Mouse (Mus musculus): ENCODE results near the gene Dera. TPM values are rescaled to one million over a fixed set of nuclear protein-coding genes. Genes with fewer than 3 reads are reported as not detected.

The Dera gene
- total RNA-seq, 2 experiments from 2014 or later: 9.5 to 10.7 TPM

DNA sequence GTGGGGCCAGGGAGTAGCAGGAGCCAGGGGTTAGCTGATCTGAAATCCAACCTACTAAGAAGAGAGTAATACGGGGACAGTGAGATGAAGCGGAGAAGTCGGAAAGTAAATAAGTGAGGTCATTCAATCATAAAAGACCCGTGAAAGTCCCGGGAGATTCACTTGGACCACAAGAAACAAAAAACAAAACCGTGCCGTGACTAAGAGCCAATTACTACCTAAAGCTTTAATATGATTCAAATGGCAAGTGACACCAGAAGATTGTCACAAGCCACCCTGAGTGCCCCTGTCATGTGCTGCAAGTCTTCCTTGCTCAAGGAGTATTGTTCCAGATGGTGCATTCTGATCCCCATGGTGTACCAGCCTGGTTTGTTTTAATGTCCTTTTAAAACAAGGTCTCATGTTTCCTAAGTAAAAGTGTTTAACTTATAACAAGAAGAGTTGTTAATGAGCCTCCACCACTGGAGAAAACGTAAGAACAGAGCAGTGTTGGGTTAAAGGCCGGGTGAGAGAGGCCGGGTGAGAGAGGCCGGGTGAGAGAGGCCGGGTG is 49.2 kb downstream of the Dera start:
- intact Hi-C loops (cut with DNase I): no loop called here
- no peak for DNase-seq

DNA sequence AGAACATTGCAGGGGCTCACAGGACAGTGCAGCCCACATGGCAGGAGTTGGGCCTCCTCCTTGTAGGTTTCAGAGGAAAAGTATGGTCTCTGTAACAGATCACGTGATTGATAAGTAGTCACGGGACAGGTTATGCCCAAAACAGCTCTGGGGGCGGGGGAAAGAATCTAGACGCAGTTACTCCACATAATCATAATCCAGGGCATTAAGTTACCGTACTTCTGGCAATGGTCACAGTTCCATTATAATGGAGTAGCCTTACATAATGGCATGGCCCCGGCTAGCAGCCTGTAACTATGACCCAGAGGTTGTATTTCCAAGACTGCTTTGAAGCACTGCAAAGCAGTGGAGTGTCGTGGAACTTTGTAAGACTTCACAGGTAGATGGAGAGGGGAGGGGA is 49.8 kb downstream of the Dera start:
- DNase-seq: no peak
- intact Hi-C loops (cut with DNase I): no loop called here

DNA sequence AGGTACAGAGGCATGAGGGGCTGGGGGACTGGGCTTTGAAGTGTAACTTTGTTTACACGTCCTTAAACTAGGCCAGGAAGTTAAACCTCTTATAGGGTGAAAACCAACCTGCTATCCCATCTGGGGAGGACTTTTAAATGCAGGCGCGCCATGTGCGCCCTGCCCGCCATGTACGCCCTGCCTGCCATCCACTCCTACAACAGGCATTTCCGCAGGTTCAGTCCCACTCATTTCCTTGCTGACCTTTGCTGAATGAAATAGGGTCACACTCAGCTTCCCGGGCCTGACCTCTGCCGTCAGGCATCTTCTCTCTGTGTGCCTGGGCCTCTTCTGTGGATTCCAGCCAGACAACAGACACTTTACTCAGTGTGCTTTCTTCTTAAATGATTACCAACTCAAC is 50.3 kb downstream of the Dera start:
- intact Hi-C loops (cut with DNase I): no loop called here
- DNase-seq: no peak

DNA sequence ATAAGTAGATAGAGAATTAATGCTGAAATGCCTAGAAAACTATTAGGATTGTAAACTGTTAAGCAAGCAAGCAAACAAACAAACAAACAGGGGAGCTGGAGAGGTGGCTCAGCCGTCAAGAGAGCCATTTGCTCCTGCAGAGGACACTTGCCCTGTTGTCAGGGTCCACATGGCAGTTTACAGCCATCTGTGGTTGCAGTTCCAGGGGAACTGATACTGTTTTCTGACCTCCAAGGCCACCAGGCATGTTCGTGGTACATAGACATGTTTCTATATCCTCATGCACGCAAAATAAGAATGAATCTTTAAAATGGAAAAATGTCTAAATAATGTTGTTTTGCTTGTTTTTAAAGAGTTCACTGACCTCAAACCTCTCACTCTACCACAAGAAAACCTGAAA is 52.0 kb downstream of the Dera start:
- DNase-seq: no peak
- intact Hi-C loops (cut with DNase I): no loop called here

DNA sequence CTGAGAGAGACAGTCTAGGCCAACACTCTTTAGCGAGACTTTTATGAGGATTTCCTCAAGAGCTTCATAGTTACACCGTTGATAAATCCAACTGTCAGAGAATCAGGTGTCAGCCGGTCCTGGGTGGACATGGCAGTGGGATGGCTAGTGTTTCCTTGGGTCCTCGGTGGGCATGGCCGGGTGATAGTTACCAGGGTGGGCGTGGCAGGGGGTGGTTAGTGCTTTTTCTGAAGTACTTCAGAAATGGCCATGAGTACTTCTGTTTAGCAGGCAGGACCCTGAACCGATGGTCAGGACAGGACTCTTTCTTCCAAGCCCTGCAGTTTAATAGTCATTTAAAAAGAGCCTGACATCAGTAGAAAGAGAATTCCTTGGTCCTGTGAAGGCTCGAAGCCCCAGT is 52.5 kb downstream of the Dera start:
- no peak for DNase-seq
- intact Hi-C loops (cut with DNase I): no loop called here

DNA sequence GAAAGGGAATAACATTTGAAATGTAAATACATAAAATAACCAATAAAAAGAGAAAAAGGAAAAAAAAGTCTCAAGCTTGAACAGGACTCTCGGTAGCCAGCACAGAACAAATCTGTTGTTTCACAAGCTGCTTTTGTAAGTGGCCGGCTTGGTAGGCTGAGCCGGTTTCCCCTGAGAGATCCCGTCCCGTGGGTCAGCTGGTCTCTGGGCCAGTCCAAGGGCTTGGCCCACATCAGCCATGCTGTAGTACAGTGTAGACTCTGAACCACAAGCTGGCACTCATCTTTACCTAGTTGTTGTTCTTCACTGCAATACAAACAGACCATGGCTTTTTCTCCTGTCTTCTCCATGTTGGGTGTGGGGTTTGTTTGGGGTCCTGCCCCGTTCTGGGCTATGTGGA is 53.0 kb downstream of the Dera start:
- no peak for DNase-seq
- intact Hi-C loops (cut with DNase I): no loop called here

DNA sequence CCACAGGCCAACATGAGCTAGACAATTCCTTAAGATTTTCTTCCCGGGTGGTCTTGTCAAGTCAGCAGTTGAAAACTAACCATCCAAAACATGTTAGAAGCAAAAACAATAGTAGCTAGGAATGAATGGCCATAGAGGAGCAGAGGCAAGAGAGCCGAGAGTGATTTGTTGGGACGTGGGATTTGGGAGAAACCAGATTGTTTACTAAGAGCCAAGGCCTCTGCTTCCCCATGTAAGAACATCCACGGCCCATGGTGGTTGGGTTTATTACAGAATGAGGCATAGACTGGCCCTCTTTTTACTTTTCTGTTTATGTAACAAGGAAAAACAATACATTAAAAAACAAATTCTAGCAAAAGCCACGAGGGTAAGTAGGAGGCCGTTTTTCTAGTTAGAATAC is 54.4 kb downstream of the Dera start:
- intact Hi-C loops (cut with DNase I): no loop called here
- DNase-seq: no peak

DNA sequence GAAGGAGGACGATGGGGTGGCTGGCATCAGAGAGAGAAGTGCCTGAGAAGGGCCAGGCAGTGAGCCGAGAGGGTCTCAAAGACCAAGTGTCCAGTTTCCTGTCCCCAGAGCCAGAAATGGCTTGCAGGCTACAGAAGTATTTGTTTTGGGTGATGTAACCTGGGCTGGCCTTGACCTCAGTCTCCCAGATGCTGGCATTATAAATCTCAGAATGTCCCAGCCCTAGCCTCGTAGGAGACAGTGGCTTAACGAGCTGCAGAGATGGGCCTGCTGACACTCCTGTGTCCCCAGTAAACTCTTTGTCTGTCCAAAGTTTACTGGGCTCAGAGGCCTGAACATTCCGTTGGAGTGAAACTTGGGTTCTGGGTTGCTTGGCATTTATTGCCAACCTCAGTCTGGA is 55.8 kb downstream of the Dera start:
- intact Hi-C loops (cut with DNase I): no loop called here

GRCm38 (mm10) chr6:137814006-137814405 is 59.7 kb downstream of the Dera start:
- intact Hi-C loops (cut with DNase I): no loop called here
- DNase-seq: no peak

More for the DNA sequence above, 55.8 kb downstream of the Dera start:
- DNase-seq: no peak

GRCm38 (mm10) chr6:137816508-137816907 is 62.2 kb downstream of the Dera start:
- no peak for DNase-seq
- intact Hi-C loops (cut with DNase I): no loop called here

DNA sequence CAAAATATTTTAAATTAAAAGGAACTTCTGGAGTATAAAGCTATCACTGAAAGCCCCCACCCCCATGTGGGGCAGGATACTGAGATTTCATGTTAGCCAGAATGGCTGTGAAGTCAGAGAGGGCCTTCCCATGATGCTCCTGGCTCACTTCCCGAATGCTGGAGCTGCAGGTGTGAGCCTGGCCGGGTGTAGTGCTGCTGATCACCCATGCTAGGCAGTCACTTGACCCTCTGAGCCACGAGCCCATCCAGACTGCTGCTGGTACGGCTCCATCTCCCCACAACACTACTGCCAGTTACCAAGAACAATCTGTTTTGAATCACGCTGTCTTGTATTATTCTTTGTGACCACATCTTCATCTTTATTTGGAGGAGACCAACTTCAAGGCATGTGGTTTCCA is 68.2 kb downstream of the Dera start:
- intact Hi-C loops (cut with DNase I): no loop called here
- DNase-seq: peak; percentile 7

GRCm38 (mm10) chr6:137824046-137825021 is 70.0 kb downstream of the Dera start:
- intact Hi-C loops (cut with DNase I): no loop called here
- no peak for DNase-seq

DNA sequence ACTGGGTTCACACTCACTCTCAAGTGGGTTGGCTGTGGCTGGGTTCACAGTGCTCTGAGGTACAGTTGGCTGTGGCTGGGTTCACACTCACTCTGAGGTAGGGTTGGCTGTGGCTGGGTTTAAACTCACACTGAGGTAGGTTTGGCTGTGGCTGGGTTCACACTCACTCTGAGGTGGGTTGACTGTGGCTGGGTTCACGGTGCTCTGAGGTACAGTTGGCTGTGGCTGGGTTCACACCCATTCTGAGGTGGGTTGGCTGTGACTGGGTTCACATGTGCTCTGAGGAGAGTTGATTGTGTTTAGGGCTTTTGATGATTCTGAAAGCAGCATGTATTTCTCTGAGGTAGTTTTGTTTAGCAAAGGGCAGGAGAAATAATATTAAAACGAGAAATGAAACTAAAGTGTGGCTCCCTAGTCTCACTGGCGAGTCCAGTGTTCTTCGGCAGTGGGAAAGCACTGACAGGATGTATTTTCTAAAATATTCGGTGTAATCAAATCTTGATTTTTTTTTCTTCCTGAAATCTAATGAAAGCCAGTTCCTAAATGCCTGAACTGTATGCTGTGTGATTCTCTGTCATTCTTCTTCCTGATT is 70.8 kb downstream of the Dera start:
- intact Hi-C loops (cut with DNase I): no loop called here
- no peak for DNase-seq

DNA sequence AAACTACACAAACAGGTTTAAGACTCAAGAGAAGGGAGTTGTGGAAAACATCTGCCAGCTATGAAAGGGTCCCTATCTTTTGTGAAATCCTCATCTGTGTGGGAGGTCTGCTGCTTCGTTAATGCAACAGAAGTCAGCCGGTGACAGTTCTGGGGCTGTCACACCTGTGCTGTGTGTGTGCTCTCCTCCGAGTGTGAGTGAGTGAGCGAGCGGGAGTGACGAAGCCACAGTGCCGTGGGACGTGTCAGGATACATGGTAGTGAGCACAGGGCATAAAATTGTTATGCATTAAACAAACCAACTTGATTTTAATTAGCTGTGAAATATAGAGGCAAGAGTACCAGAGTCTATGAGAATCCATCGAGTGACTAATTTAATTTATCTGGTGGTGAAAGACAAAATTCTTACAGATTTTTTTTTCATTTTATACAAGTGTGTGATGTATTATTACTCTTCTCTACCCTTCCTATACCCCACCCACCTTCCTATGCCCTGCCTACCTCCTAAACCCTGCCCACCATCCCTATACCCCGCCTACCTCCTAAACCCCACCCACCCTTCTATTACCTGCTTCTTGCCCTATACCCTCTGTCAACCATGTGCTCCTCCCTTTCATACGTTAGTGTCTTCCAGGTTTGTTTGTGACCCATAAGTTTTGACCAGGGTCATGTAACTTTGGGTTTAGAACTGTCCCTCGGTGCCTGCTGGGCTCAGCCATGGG is 74.9 kb downstream of the Dera start:
- DNase-seq: no peak
- intact Hi-C loops (cut with DNase I): no loop called here

GRCm38 (mm10) chr6:137836799-137837198 is 82.5 kb downstream of the Dera start:
- DNase-seq: no peak
- intact Hi-C loops (cut with DNase I): no loop called here

DNA sequence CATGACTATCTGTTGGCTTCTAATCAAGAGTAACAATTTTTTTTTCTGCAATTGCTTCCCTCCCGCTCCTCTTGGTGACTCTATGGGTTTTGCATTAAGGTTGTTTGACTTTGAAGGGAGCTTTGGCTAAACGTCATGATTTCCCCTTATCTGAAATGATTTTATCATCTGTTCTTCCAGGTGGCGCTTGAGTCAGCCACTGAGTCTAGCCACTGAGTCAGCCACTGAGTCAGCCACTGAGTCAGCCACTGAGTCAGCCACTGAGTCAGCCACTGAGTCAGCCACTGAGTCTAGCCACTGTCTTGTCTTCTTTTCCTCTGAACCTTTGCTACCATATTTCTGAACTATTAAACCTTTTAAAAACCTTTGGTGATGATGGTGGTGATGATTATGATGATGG is 89.0 kb downstream of the Dera start:
- no peak for DNase-seq
- intact Hi-C loops (cut with DNase I): no loop called here

- no peak for DNase-seq
- intact Hi-C loops (cut with DNase I): no loop called here
These were observed 103.2 kb downstream of the Dera start for GRCm38 (mm10) chr6:137857198-137858194.

- no peak for DNase-seq
- intact Hi-C loops (cut with DNase I): no loop called here
These were observed 115.7 kb downstream of the Dera start for GRCm38 (mm10) chr6:137869903-137870580.

DNA sequence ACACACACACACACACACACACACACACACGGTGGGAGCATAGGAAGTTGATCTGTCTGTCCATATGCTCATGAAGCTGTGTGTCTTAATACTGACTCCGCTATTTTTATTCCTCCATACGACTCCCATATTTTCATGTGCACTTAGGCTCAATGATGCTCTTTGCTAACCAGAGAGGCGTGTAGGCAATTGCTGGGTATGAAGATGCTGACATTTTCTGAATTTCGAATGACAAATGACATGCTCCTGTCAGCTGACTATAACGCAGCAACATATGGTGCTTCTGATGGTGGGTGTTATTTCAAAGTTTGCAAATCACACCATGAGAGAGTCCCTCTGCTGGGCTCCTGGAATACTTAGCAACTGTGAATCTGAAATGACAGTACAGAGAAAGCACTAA is 116.3 kb downstream of the Dera start:
- intact Hi-C loops (cut with DNase I): no loop called here
- no peak for DNase-seq
